Mouse (Mus musculus) C2C12 (cell line): ENCODE measurements around the gene Gtdc1. TPM values are rescaled to one million over a fixed set of nuclear protein-coding genes. Genes with fewer than 3 reads are reported as not detected.

ENCODE experiments used
- H3K27me3 ChIP-seq: one replicate; pipeline ENCODE4 v1.6.1; 2011; ENCODE audit not compliant: control insufficient read depth, insufficient read depth, insufficient read length
- H3K36me3 ChIP-seq: one replicate; pipeline ENCODE4 v1.6.1; 2011; ENCODE audit not compliant: control insufficient read depth, insufficient read depth
- H3K4me3 ChIP-seq: one replicate; pipeline ENCODE4 v1.5.1; 2011; ENCODE audit warnings: mild to moderate bottlenecking, control low read depth; ENCODE audit not compliant: poor library complexity, insufficient read depth, severe bottlenecking
- H3K79me2 ChIP-seq: one replicate; pipeline ENCODE4 v1.6.1; 2011; ENCODE audit not compliant: control insufficient read depth, insufficient read depth
- H3K79me3 ChIP-seq: one replicate; pipeline ENCODE4 v1.6.1; 2011; ENCODE audit warnings: low read depth, control low read depth
- H3ac ChIP-seq: one replicate; pipeline ENCODE3; 2011; ENCODE audit warnings: low read depth; ENCODE audit not compliant: control insufficient read depth, insufficient read length
- CEBPB ChIP-seq: IDR thresholded peaks from one replicate; pipeline ENCODE4 v1.6.1; 2011; ENCODE audit warnings: low read depth, mild to moderate bottlenecking, control low read depth, moderate library complexity
- CTCF ChIP-seq: IDR thresholded peaks from one replicate; pipeline ENCODE4 v1.5.1; 2011; ENCODE audit not compliant: control insufficient read depth, insufficient read depth, insufficient read length
- FOSL1 ChIP-seq: IDR thresholded peaks from one replicate; pipeline ENCODE4 v1.8.0; 2011; ENCODE audit warnings: mild to moderate bottlenecking, low read length; ENCODE audit not compliant: poor library complexity, insufficient read depth, severe bottlenecking
- MAX ChIP-seq: IDR thresholded peaks from one replicate; pipeline ENCODE4 v1.6.1; 2011; ENCODE audit warnings: mild to moderate bottlenecking, control low read depth
- MYOD1 ChIP-seq: IDR thresholded peaks from one replicate; pipeline ENCODE4 v1.6.1; 2011; ENCODE audit warnings: low read depth; ENCODE audit not compliant: control insufficient read depth, insufficient read length
- MYOG ChIP-seq: IDR thresholded peaks from one replicate; pipeline ENCODE4 v1.6.1; 2011; ENCODE audit not compliant: control insufficient read depth, insufficient read length; ENCODE audit errors: extremely low read depth
- USF1 ChIP-seq: IDR thresholded peaks from one replicate; pipeline ENCODE4 v1.6.1; 2011; ENCODE audit warnings: low read depth, mild to moderate bottlenecking, control low read depth, moderate library complexity
- polyA plus RNA-seq: library from polyadenylated mRNA; unstranded; fragments of >200 nt; fragmentation: generic; extraction: Trizol; gene quantifications from one replicate; pipeline ENCODE4 v1.2.1, GENCODE M21; 2012; ENCODE audit warnings: missing spikeins

Gene Gtdc1
- polyA plus RNA-seq, 1 experiment = 3.6 TPM

- Histone ChIP-seq H3K79me3 (no peaks in the 10 kb centered on the region), H3K27me3 (no peaks in the 10 kb centered on the region), H3K4me3 (no peak overlapping the region), H3ac (no peak overlapping the region), H3K79me2 (no peaks in the 10 kb centered on the region), H3K36me3 (no peaks in the 10 kb centered on the region)
- no peak for TF ChIP-seq MYOD1
- TF ChIP-seq USF1 = no peak
- no peak for TF ChIP-seq CEBPB
- TF ChIP-seq FOSL1 = no peak
- no peak for TF ChIP-seq MYOG
- no peak for TF ChIP-seq MAX
- no peak for TF ChIP-seq CTCF
Observed at GRCm38 (mm10) chr2:44736618-44737017, 190.8 kb downstream of the Gtdc1 start.

GRCm38 (mm10) chr2:44721461-44721860, 206.0 kb downstream of the Gtdc1 start:
- H3K36me3 ChIP-seq = no peaks in the 10 kb centered on the region
- no peaks in the 10 kb centered on the region for H3K79me2 ChIP-seq
- no peak for TF ChIP-seq FOSL1
- TF ChIP-seq USF1 = no peak
- no peak for TF ChIP-seq CEBPB
- TF ChIP-seq MAX = no peak
- TF ChIP-seq MYOD1 = no peak
- no peak for TF ChIP-seq MYOG
- no peak for TF ChIP-seq CTCF
- no peaks in the 10 kb centered on the region for H3K79me3 ChIP-seq
- H3K27me3 ChIP-seq = no peaks in the 10 kb centered on the region
- no peak overlapping the region for H3K4me3 ChIP-seq
- H3ac ChIP-seq = no peak overlapping the region

- no peak overlapping the region for H3ac ChIP-seq
- H3K36me3 ChIP-seq = no peaks in the 10 kb centered on the region
- TF ChIP-seq CTCF (no peak), MYOD1 (no peak), MYOG (no peak), CEBPB (no peak), MAX (no peak)
- no peaks in the 10 kb centered on the region for H3K27me3 ChIP-seq
- no peaks in the 10 kb centered on the region for H3K79me2 ChIP-seq
- no peaks in the 10 kb centered on the region for H3K79me3 ChIP-seq
- H3K4me3 ChIP-seq = no peak overlapping the region
Observed at GRCm38 (mm10) chr2:44705883-44706615, 221.4 kb downstream of the Gtdc1 start.

GRCm38 (mm10) chr2:44700276-44700675, 227.2 kb downstream of the Gtdc1 start:
- Histone ChIP-seq H3K27me3 (no peaks in the 10 kb centered on the region), H3K79me2 (no peaks in the 10 kb centered on the region), H3ac (no peak overlapping the region), H3K4me3 (no peak overlapping the region), H3K36me3 (no peaks in the 10 kb centered on the region), H3K79me3 (no peaks in the 10 kb centered on the region)
- TF ChIP-seq MYOD1 (no peak), CEBPB (no peak), MAX (no peak)

GRCm38 (mm10) chr2:44696441-44696840, 231.0 kb downstream of the Gtdc1 start:
- Histone ChIP-seq H3ac (no peak overlapping the region), H3K4me3 (no peak overlapping the region), H3K79me2 (no peaks in the 10 kb centered on the region), H3K36me3 (no peaks in the 10 kb centered on the region), H3K79me3 (no peaks in the 10 kb centered on the region), H3K27me3 (no peaks in the 10 kb centered on the region)
- TF ChIP-seq MYOD1 = no peak
- TF ChIP-seq FOSL1 = no peak
- TF ChIP-seq USF1 = no peak
- TF ChIP-seq MYOG = no peak

GRCm38 (mm10) chr2:44693898-44694297, 233.6 kb downstream of the Gtdc1 start:
- no peak overlapping the region for H3K4me3 ChIP-seq
- TF ChIP-seq MAX (no peak), MYOG (no peak), CEBPB (no peak), CTCF (no peak)
- H3ac ChIP-seq = no peak overlapping the region

More at GRCm38 (mm10) chr2:44693898-44694297, 233.6 kb downstream of the Gtdc1 start:
- no peaks in the 10 kb centered on the region for H3K79me2 ChIP-seq
- H3K27me3 ChIP-seq = no peaks in the 10 kb centered on the region
- H3K79me3 ChIP-seq = no peaks in the 10 kb centered on the region
- no peaks in the 10 kb centered on the region for H3K36me3 ChIP-seq
